Mouse (Mus musculus): Measurements from ENCODE around the gene Rapgef4.

Gene Rapgef4

DNA sequence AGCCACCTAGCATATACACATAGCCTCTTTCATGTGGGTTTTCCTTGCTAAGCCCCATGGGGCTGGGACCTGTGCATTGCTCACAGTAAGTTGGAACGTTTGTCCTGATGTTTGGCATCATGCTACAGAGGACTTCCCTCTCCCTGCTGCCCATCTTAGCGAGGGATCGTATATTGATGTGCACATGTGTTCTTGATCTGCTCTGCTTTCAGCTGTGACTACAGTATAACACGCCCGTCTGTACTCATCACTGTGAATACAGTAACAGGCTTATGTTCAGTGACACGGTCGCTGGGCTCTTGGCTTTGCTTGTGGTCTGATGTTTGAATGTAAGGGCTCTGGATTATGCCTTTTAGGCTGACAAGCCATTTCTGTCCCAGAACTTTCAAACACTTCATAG lies 324.7 kb downstream of the Rapgef4 start:
- in situ Hi-C loops (cut with MboI, MseI) = loop anchor here (10.0 kb wide), 1 partner anchor 51 kb away; no protein-coding TSS in a partner anchor
